Mouse (Mus musculus) left cerebral cortex, postnatal 4 days (tissue): ENCODE measurements around the gene Caln1. TPM values are rescaled to one million over a fixed set of nuclear protein-coding genes. Genes with fewer than 3 reads are reported as not detected.

ENCODE experiments used
- DNase-seq: peaks from one replicate; pipeline ENCODE4 v3.0.0-alpha.2; 2022
- intact Hi-C: fragments of 180-260 bp; cut with DNase I; formaldehyde crosslinking; loops from one replicate; pipeline ENCODE4 v1.15.1; 2025
- total RNA-seq, 2 experiments: library from RNA; stranded (reverse); gene quantifications; 2 replicates each; pipeline ENCODE4 v1.2.3; 2021

The Caln1 gene
- total RNA-seq, 2 experiments from 2014 or later, result 150 to 161 TPM

- intact Hi-C loops, result no loop called here
- no peak for DNase-seq
These were observed 405.7 kb downstream of the Caln1 start for GRCm38 (mm10) chr5:130774946-130775345.

- DNase-seq, result no peak
- intact Hi-C loops, result no loop called here
These were observed 423.6 kb downstream of the Caln1 start for GRCm38 (mm10) chr5:130792755-130793452.

GRCm38 (mm10) chr5:130797713-130798112 lies 428.5 kb downstream of the Caln1 start:
- no peak for DNase-seq
- intact Hi-C loops, result no loop called here

GRCm38 (mm10) chr5:130810314-130810713 lies 441.1 kb downstream of the Caln1 start:
- intact Hi-C loops, result loop anchor here (5.0 kb wide), 1 partner anchor 363 kb away; no protein-coding TSS in a partner anchor
- no peak for DNase-seq

- peak; percentile 23 for DNase-seq
- intact Hi-C loops, result loop anchor here (5.0 kb wide), 1 partner anchor 364 kb away; no protein-coding TSS in a partner anchor
These were observed 441.6 kb downstream of the Caln1 start for GRCm38 (mm10) chr5:130810846-130811245.

- peak; percentile 79 for DNase-seq
- intact Hi-C loops, result loop anchor here (5.0 kb wide), 1 partner anchor 364 kb away; no protein-coding TSS in a partner anchor
These were observed 442.0 kb downstream of the Caln1 start for GRCm38 (mm10) chr5:130811266-130811665.

- intact Hi-C loops, result loop anchor here (5.0 kb wide), 1 partner anchor 365 kb away; no protein-coding TSS in a partner anchor
- no peak for DNase-seq
These were observed 442.7 kb downstream of the Caln1 start for GRCm38 (mm10) chr5:130811966-130812365.

GRCm38 (mm10) chr5:130812556-130812955 lies 443.3 kb downstream of the Caln1 start:
- intact Hi-C loops, result loop anchor here (5.0 kb wide), 1 partner anchor 365 kb away; no protein-coding TSS in a partner anchor
- no peak for DNase-seq

GRCm38 (mm10) chr5:130813089-130813488 lies 443.8 kb downstream of the Caln1 start:
- DNase-seq, result peak; percentile 10

GRCm38 (mm10) chr5:130815352-130815751 lies 446.1 kb downstream of the Caln1 start:
- no peak for DNase-seq
- intact Hi-C loops, result no loop called here

More at GRCm38 (mm10) chr5:130813089-130813488, 443.8 kb downstream of the Caln1 start:
- intact Hi-C loops, result loop anchor here (5.0 kb wide), 1 partner anchor 366 kb away; no protein-coding TSS in a partner anchor

GRCm38 (mm10) chr5:130820021-130820648 lies 450.9 kb downstream of the Caln1 start:
- no peak for DNase-seq
- intact Hi-C loops, result no loop called here

- no peak for DNase-seq
- intact Hi-C loops, result no loop called here
These were observed 451.4 kb downstream of the Caln1 start for GRCm38 (mm10) chr5:130820661-130821060.

- intact Hi-C loops, result no loop called here
- peak; percentile 53 for DNase-seq
These were observed 456.5 kb downstream of the Caln1 start for GRCm38 (mm10) chr5:130825797-130826196.

GRCm38 (mm10) chr5:130848562-130848961 lies 479.3 kb downstream of the Caln1 start:
- no peak for DNase-seq
- intact Hi-C loops, result no loop called here

GRCm38 (mm10) chr5:130849610-130850009 lies 480.4 kb downstream of the Caln1 start:
- no peak for DNase-seq
- intact Hi-C loops, result loop anchor here (5.0 to 10.0 kb wide), 2 partner anchors 405 to 442 kb away; no protein-coding TSS in a partner anchor

GRCm38 (mm10) chr5:130852182-130852581 lies 482.9 kb downstream of the Caln1 start:
- DNase-seq, result no peak
- intact Hi-C loops, result loop anchor here (2.0 to 10.0 kb wide), 3 partner anchors 407 to 577 kb away; no protein-coding TSS in a partner anchor

GRCm38 (mm10) chr5:130853371-130853770 lies 484.1 kb downstream of the Caln1 start:
- intact Hi-C loops, result loop anchor here (2.0 to 10.0 kb wide), 3 partner anchors 409 to 579 kb away; no protein-coding TSS in a partner anchor
- peak; percentile 91 for DNase-seq

- no peak for DNase-seq
- intact Hi-C loops, result loop anchor here (5.0 to 10.0 kb wide), 2 partner anchors 410 to 447 kb away; no protein-coding TSS in a partner anchor
These were observed 485.2 kb downstream of the Caln1 start for GRCm38 (mm10) chr5:130854430-130854829.

GRCm38 (mm10) chr5:130858148-130858547 lies 488.9 kb downstream of the Caln1 start:
- DNase-seq, result peak; percentile 55
- intact Hi-C loops, result loop anchor here (10.0 kb wide), 1 partner anchor 413 kb away; no protein-coding TSS in a partner anchor

- intact Hi-C loops, result loop anchor here (10.0 kb wide), 1 partner anchor 414 kb away; no protein-coding TSS in a partner anchor
- no peak for DNase-seq
These were observed 489.5 kb downstream of the Caln1 start for GRCm38 (mm10) chr5:130858706-130859105.

GRCm38 (mm10) chr5:130859736-130860135 lies 490.5 kb downstream of the Caln1 start:
- intact Hi-C loops, result loop anchor here (10.0 kb wide), 3 partner anchors 145 to 445 kb away; partner anchors contain the start of gene Galnt17
- peak; percentile 26 for DNase-seq
